Mouse (Mus musculus) stomach, postnatal 0 days (tissue): ENCODE data around the gene Kif7.
A peak's percentile ranks its signal among the peaks of the same experiment; 100 is the strongest.

Experiments used
- CTCF ChIP-seq: IDR thresholded peaks from 2 replicates; pipeline ENCODE4 v1.5.1; 2016; ENCODE audit warnings: antibody characterized with exemption, low read depth, mild to moderate bottlenecking, moderate library complexity
- EP300 ChIP-seq: optimal IDR thresholded peaks from 2 replicates; pipeline ENCODE3; 2016; ENCODE audit warnings: antibody characterized with exemption

GRCm38 (mm10) chr7:79727091-79727490 is 11.6 kb upstream of the Kif7 start:
- TF ChIP-seq CTCF: peak; percentile 81
- no peak for TF ChIP-seq EP300
